Mouse (Mus musculus) ovary, postnatal 10 days (tissue): Measurements from ENCODE around the gene Gigyf1.

Source experiments
- DNase-seq: peaks from one replicate; pipeline ENCODE4 v3.0.0; 2022; ENCODE audit warnings: low spot score

Gene Gigyf1

DNA sequence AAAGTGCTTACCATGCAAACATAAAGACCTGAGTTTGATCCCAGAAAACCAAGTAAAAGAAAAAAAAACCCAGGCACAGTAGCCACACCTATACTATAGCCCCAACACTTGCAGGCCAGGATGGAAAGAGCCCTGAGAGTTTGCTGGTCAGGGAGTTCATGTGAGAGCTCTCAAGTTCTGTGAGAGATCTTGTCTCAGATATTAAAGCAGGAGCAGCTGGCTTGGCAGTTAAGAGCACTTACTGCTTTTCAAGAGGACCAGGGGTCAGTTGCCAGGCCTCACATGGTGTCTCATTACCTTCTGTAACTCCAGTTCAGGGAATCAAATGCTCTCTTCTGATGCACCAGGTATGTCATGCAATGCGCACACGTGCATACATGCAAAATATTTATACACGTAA lies 16.4 kb downstream of the Gigyf1 start:
- no peak for DNase-seq

DNA sequence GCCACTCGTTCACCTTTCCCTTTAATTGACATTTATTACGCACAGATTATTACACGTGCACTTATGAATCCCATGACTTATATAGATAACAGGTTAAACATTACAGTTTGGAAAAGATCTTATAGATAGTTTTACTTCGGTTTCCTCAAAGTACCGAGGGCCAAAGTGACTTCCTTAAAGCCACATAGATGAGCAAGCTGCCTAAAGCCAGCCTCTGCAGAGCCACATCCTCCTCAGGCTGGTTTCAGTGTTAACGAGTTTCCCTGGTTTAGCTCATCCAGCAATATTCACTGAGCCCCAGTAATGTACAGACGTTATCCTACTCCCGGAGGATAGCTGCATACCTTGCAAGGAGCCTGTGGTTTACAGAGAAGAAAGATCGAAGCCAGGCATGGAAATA lies 17.0 kb downstream of the Gigyf1 start:
- DNase-seq, result no peak

DNA sequence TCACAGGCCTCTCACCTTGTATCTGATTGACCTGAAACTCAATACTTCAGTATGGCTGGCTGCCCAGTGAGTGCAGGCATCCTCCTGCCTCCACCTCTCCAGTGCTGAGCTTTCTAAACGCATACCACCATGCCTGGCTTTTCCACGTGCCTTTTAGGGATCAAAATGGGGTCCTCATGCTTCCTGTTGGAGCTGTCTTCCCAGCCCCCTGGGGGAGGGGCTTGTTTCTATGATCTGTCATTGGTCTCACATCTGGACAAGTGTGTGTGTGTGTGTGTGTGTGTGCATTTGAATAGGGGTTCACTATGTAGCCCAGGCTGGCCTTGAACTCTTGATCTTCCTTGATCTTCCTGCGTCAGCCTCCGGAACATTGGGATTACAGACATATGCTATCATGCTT lies 19.1 kb downstream of the Gigyf1 start:
- no peak for DNase-seq

DNA sequence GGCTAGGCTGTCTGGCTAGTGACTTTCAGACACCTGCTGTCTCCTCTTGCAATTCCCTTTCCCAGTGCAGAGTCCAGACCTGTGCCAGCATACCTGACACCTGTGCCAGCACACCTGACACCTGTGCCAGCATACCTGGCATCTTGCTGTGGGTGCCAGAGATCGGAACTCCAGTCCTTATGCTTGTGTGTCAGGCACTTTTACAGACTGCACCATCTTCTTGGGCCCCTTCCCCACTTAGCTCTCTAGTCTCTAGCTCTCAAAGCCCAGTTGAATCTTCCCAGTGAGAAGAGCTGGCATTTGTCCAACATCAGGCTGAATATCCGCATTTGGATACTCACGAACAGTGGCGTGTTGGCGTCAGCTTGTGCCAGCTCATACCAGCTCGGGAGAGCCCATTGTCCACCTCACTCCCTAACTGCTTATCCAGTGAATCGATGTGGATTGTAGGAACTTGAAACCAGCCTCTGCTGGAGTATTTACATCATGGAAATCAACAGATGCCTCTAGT lies 21.0 kb downstream of the Gigyf1 start:
- DNase-seq, result no peak

DNA sequence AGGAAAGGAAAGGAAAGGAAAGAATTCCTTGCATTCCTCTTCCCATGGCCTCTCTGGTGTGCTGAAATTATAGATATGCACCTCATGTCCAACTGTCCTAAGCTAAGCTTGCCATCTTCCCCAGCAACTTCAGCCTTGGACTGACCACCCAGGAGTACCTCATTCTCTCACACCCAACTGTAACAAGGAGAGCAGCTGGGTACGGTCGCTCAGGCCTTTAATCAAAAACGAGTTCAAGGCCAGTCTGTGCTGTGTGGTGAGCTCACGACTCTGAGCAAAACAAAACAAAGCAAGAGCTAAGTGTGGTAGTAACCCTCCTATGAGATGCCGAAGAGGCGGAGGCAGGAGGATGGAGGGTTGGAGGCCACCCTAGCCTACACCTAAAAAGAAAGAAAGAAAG lies 22.6 kb downstream of the Gigyf1 start:
- DNase-seq, result no peak

DNA sequence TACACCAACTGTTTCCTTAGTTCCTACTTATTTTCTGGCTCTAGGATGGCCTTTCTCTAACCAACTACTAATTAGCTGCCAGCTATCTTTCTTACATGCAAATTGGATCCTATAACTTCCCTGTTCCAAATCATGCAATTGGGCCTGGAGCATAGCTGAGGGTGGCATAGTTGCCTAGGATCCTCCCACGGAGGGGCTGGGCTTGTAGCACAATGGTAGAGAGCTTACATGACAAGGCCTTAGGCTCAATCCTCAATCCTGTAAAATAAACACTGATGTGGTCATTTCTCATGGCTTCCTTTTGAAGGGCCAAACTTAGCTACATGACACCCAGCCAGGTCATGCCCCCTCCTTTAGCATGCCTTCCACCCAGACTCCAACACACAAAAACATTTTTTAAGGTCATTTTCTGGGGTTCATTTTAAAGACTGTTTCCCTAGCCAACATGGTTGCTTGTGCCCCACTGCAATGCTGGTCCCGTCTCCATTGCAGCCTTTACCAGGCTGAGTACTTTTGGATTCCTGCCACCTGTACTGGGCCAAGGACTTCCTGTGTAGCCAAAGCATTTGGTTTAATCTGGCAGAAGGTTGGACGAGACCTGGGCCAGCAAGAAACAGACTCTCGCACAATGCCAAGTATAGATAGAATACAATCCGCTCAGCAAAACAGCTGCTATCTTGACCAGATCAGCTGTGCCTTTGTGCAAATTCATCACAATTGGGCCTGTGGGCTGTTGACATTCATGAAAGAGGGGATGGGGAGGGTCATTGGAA lies 23.6 kb downstream of the Gigyf1 start:
- DNase-seq, result no peak

DNA sequence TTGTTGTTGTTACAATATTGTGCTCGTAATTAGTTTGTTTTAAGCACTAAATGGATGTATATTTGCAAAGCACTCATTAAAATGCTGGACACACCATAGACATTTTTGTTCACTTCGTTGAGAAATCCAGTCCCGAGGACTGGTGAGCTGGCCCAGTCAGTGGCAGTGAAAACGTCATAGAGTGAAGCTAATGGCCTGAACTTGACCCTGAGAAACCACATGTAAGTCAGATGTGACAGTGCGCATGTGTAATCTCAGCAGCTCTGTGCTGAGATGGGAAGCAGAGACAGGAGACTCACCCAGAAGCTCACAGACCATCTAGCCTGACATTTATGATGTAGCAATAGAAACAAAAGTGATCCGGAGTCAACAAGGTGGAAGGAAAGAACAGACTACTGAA lies 26.6 kb downstream of the Gigyf1 start:
- no peak for DNase-seq

DNA sequence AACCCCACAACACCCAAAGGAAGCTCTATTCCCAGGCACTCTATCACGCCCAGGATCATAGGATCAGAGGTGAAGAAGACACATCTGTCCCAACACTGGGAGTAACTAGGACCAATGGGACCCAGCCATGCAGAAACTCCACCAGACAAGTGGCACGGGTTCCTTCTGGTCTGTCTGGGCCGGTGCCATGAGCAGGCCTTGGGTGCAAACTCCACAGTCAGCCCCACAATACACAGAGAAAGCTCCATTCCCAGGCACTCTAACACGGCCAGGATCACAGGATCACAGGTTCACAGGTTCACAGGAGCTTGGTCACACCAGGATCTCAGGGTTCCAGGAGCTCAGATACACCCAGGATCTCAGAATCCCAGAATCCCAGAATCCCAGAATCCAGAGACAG lies 27.2 kb downstream of the Gigyf1 start:
- DNase-seq, result no peak

DNA sequence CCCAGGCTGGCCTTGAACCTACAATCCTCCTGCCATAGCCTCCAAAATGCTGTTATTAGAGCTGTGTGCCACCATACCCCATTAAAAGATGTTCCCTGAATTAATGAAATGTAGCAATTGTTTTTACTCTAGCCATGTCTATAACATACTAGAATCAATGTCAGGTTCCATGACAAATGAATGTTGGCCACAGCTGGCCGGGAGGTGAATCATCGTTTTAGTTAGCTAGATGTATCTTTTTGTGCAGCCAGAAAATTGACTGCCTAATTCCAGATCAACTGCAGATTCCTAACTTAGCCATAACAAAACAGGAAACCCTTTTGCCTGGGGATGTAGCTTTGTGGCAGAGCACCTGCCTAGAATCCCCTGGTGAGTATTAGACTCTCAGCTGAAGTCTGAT lies 31.5 kb downstream of the Gigyf1 start:
- no peak for DNase-seq

DNA sequence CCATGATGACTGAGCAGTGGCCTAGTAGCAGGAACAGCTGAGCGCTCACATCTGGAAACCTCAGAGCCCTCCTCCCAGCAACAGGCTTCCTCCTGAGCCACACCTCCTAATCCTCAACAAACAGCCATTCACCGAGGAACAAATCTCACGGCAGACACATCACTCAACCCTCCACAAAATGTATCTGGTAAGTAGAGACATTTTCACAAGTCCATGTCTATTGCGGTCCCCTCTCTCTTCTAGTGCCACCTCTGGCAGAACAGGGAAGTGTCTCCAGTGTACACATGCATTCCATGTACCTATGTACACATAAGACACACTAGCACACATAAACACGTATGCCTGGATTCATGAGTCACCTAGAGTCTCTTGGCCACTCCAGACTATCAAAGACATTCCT lies 32.8 kb downstream of the Gigyf1 start:
- DNase-seq, result no peak

DNA sequence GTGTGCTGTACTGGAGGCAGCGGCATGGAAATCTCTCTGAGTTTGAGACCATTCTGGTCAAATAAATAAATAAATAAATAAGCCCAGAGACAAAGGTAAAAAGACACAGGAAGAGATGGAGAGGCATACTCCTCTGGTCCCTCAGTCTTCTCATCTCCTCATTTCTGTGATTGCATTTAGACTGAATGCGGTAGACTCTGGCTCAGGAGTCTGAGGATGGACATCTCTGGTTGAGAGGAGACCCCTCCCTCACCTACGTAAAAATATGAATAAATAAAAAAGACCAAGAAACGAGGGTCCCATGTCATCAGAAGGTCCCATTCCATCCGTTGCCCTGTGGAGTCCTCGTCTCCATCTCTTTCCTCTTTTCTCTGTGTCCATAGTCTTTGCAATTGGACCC lies 34.7 kb downstream of the Gigyf1 start:
- DNase-seq, result no peak

DNA sequence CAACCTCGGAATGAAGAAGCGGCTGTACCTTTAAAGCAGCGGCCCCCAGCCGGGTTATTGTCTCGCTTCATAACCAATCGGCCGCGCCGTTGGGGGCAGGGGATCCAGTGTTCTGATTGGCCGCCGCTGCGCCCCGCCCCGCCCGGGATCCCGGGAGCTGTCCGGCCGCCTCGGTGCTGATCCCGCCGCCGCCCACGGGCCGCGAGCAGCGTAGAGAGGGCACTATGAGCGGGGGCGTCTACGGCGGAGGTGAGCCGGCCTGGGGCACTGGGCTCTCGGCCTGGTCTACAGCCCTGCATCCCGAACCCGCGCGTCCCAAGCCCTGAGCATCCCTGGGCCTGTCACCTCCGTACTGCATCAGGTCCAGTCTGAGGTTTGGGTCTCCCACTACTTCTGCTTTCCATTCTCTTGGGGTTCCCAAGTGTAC lies 35.1 kb downstream of the Gigyf1 start, which contains the start of gene Actl6b:
TSS of gene Actl6b (plus strand) at position 107 of the 427 bp plus-strand sequence.
- DNase-seq, result peak; percentile 78

DNA sequence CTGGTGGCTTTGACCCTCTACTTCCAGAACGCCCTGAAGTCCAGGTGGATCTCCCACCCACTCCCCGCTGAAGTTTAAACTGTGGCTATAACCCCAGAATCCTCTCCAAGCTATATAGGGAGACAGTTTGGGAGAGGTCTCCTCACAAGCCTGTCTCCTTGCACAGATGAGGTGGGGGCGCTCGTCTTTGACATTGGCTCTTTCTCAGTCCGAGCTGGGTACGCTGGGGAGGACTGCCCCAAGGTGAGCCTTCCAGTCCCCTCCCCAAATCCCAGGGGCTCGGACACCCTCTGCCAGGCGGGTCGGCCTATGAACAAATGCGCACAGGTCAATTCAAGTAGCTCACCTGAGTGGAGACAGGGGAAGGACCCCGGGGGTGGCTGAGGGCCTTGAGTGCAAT lies 35.5 kb downstream of the Gigyf1 start:
- no peak for DNase-seq

DNA sequence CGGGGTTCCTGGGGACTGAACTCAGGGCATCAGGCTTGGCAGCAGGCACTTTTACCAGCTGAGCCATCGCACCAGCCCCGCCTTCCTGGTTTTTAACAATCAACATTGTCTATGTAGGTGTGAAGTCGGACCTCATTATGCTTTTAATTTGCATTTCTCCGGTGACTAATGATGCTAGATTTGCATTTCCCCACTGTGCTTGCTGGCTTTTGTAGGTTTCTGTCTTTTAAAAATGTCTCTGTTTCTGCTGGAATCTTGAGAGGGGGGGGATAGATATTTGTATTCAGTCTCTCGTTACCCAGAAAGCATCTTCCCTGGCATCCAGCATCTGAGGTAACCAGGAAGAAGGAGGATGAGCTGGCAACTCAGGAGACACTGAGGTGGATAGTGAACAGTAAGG lies 43.2 kb downstream of the Gigyf1 start:
- DNase-seq, result no peak

DNA sequence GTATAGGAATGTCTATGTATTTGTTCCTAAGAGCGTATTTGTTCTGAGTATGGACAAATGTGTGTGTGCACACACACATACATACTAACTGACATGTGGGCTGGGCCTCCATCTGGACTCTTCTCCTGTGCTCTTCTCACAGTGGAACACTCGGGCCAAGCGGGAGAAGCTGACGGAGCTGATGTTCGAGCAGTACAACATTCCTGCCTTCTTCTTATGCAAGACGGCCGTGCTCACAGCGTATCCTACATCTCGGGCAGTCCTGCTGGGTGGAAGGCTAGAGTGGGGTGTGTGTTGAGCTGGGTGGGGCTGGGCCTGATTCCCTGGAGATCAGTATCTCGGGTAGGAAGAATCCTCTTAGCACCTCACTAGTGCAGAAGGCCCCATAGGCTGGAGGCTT lies 44.6 kb downstream of the Gigyf1 start:
- DNase-seq, result no peak

DNA sequence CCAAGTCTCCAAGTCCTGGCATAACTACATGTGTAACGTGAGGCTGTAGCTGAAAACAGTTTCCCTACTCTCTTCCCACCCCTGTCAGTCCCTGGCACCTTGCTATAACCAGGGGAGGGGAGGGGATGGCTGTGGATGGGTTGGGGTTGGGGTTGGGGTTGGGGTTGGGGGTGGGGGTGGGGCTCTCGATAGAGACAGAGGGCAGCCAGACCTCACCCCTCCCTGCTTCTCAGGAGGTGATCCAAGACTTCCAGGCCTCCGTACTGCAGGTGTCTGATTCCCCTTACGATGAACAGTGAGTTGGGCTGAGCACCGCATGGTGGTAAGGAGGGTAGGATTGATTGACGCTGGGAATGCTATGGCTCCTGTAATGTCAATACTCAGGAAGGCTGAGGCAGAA lies 47.4 kb downstream of the Gigyf1 start:
- no peak for DNase-seq

DNA sequence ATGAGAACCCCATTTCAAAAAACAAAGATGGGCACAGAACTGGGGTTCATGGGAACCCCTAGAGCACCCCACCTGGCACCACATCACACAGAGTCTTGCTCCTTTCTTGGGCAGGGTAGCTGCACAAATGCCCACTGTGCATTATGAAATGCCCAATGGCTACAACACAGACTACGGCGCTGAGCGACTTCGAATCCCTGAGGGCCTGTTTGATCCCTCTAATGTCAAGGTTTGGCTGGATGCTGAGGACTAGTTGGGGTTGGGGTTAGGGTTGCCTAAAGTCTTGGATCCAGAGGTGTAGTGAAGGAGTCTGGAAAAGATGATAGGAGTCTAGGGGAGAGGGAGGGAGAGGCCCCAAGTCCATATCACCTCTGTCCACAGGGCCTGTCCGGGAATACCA lies 48.1 kb downstream of the Gigyf1 start:
- DNase-seq, result no peak

DNA sequence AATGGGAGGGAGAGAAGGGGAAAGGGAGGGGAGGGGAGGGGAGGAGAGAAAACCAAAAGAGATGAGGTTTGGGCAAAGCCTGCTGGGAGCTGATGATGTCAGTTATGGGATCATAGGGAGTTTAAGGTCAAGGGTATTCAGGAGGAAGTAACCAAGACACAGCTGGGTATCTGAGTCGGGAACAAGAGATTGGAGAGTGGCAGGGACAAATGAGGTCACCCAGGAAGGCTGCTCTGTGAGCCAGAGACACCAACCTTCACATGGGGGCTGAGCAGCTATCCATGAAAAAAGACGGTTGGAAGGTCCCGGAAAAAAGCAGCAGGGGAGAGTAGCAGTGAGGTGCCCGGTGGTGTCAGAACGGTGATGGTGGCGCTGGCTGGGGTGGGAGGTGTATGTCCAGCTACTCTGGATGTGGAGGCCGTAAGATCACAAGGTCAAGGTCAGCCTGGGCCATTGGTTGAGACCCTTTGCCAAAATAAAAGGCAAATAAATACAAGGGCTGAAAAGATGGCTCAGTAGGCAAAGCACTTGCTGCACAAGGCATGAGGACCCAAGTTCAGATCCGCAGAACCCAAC lies 50.0 kb downstream of the Gigyf1 start:
- DNase-seq, result no peak

DNA sequence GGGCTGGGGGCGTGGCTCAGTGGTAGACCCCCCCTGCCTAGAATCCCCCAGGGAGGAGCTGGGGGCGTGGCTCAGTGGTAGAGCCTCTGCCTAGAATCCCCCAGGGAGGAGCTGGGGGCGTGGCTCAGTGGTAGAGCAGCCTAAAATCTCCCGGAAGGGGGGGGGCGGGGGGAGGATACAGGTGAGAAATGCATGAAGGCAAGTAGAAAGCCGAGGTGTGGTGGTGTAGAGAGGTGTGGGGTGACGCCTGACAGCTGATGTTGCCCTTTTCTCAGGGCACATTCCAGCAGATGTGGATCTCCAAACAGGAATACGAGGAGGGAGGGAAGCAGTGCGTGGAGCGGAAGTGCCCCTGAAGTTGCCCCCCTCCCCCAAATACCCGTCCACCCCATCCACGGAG lies 50.7 kb downstream of the Gigyf1 start:
- no peak for DNase-seq

DNA sequence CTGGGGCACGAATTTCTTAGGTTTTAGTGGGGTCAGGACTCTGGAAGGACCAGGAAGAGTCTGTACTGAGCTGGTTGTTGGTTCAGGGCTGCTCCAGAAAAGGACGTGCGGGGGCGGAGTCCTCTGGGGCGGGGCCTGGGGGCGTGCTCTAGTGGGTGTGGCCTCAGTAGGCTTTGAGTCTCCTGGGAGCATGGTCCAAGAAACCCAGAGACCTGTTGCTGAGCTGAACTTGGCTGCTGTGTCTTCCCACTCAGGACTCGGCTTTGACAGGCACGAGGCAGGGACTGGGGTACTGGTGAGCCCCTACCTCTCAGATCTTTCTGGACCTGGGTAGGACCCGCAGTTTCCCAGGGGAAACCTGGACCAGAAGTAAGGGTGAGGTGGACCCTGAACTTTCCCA lies 51.3 kb downstream of the Gigyf1 start, which contains the start of gene Tfr2:
TSS of gene Tfr2 (plus strand) at position 176 of the 400 bp plus-strand sequence.
- no peak for DNase-seq

DNA sequence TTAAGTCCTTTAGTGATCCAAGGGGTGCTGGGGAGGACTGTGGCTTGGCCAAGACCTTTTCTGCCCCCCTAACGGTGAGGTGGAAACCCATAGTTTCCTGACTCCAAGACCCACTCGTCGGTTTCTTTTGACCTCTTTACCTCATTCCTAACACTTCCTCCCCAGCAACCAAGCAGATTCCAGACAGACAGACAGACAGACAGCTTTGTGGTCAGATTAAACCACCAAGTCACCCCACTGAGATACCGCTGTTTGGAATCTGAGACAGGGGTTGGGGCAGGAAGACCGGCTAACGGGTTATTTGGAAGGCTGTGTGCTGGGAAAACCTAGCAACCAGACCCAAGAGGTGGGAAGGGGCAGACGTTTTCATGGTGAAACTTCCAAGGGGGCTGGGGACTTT lies 51.8 kb downstream of the Gigyf1 start:
- DNase-seq, result no peak

DNA sequence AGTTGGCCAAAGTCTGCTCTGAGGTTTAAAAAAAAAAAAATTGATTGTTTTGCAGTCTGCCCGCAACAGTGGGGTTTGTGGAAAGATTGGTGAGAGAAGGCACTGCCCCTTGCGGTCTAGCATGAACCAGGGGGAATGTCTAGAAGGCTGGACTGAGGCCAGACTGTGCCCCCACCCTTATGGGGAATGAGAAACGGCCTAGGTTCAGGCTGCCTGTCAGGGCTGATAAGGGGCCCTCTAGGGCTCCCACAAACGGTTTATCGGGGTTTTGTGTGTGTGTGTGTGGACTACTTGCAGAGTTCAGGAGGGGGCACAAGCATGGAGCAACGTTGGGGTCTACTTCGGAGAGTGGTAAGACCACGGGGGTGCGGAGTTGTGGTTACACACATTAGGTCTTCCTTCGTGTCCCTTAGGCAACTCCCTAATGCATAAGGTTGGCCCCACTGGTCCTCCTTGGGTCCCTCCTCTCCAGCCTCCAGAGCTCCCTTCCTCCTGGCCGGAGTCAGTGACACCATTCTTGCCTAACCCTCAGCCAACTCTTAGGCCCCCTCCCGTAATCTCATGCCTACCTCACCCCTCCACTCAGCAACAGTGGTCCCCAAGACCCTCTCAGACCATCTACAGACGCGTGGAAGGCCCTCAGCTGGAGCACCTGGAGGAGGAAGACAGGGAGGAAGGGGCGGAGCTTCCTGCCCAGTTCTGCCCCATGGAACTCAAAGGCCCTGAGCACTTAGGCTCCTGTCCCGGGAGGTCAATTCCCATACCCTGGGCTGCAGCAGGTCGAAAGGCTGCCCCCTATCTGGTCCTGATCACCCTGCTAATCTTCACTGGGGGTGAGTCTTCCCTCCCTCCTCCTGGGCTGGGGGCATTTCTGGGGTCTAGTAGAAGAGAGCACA lies 52.6 kb downstream of the Gigyf1 start:
- DNase-seq, result no peak

DNA sequence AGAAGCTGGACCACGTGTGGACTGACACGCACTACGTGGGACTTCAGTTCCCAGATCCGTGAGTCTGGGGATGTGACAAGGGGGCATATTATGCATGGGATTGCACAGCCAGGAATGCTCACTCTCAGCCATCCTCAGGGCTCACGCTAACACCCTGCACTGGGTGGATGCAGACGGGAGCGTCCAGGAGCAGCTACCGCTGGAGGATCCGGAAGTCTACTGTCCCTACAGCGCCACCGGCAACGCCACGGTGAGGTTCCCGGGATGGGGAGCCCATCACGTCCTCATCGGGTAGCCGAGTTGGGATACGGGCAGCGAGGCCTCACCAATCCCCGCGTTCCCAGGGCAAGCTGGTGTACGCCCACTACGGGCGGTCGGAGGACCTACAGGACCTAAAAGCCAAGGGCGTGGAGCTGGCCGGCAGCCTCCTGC lies 56.1 kb downstream of the Gigyf1 start:
- DNase-seq, result no peak
